23 mouse cellular contexts compared by ENCODE assay signal in genomic region chr1:80635825-80636224, GRCm38 (mm10).
DNase-seq lines count a peak whose midpoint lies in the region; ATAC-seq and TF ChIP-seq lines count a peak whose summit lies in the region.
"Had no signal": no experiment of that assay in that cellular context is flagged by ENCODE, and none has a peak within 500 bp of the region (broad histone marks: within the 10 kb centered on the region; RNA-seq: fewer than 3 reads in every experiment).

No protein-coding gene starts in this region.

- H3K9ac ChIP-seq in midbrain, embryonic 11.5 days (ENCODE audit: low read length) = no peak overlapping the region
- H3K9ac ChIP-seq in midbrain, embryonic 15.5 days = no peak overlapping the region
- H3K9ac ChIP-seq in CH12.LX (ENCODE audit: insufficient read depth, low read depth) = no peak overlapping the region
- H3K9ac ChIP-seq in forebrain, embryonic 16.5 days (replicated peaks; ENCODE audit: low read depth, low read length) = no peak overlapping the region
- H3K9ac ChIP-seq in forebrain, embryonic 14.5 days (ENCODE audit: low read length) = no peak overlapping the region
- H3K9ac ChIP-seq: embryonic facial prominence, embryonic 15.5 days; forebrain, embryonic 15.5 days; hindbrain, embryonic 12.5 days; liver, embryonic 13.5 days; lung, embryonic 14.5 days had no signal

- no peaks in the 10 kb centered on the region for H3K4me1 ChIP-seq in midbrain, embryonic 11.5 days (ENCODE audit: control insufficient read depth, insufficient read depth, low read length)
- peaks cover 1% of the 10 kb centered on the region; the same call in 1 of the 2 replicates for H3K4me1 ChIP-seq in midbrain, embryonic 15.5 days
- peaks cover 16 to 50% of the 10 kb centered on the region in 2 experiments for H3K4me1 ChIP-seq in CH12.LX (ENCODE audit: control insufficient read depth in 1 of 2, insufficient read depth in 2 of 2)
- peaks cover under 1% of the 10 kb centered on the region for H3K4me1 ChIP-seq in forebrain, embryonic 16.5 days (replicated peaks; ENCODE audit: control insufficient read depth, insufficient read depth, low read length)
- H3K4me1 ChIP-seq in forebrain, embryonic 14.5 days (ENCODE audit: control insufficient read depth, insufficient read depth, low read length) = peaks cover 1% of the 10 kb centered on the region

- no peak overlapping the region for H3K4me2 ChIP-seq in midbrain, embryonic 11.5 days
- H3K4me2 ChIP-seq in midbrain, embryonic 15.5 days = no peak overlapping the region
- H3K4me2 ChIP-seq in CH12.LX (ENCODE audit: insufficient read depth, low read depth, poor library complexity, severe bottlenecking) = no peak overlapping the region
- H3K4me2 ChIP-seq in forebrain, embryonic 16.5 days (ENCODE audit: low read length) = no peak overlapping the region
- H3K4me2 ChIP-seq in forebrain, embryonic 14.5 days (ENCODE audit: low read length) = no peak overlapping the region
- H3K4me2 ChIP-seq: embryonic facial prominence, embryonic 15.5 days; forebrain, embryonic 15.5 days; hindbrain, embryonic 12.5 days; liver, embryonic 13.5 days; lung, embryonic 14.5 days had no signal

- in situ Hi-C loops in CH12.LX (cut with MboI; ENCODE audit: low pct_ligation_motif_present, low pct_unique_long_range_greater_than_20kb, low sequenced_read_pairs) = no loop called here

- WGBS in midbrain, embryonic 11.5 days = 96% methylated on average over 4 of the region's 4 CpGs
- WGBS in midbrain, embryonic 15.5 days = 93% methylated on average over 4 of the region's 4 CpGs
- 92% methylated on average over 4 of the region's 4 CpGs for WGBS in forebrain, embryonic 16.5 days
- 94% methylated on average over 4 of the region's 4 CpGs for WGBS in forebrain, embryonic 14.5 days

- H3K79me2 ChIP-seq in CH12.LX (replicated peaks; ENCODE audit: control insufficient read depth, extremely low read depth, insufficient read depth, poor library complexity, severe bottlenecking) = peaks cover 36% of the 10 kb centered on the region

- no peak for TF ChIP-seq POLR2A in CH12.LX (IDR thresholded peaks at IDR 0.05; ENCODE audit: low read depth, low read length)

- no peak overlapping the region for H3K27ac ChIP-seq in midbrain, embryonic 11.5 days (ENCODE audit: low read depth, low read length)
- H3K27ac ChIP-seq in midbrain, embryonic 15.5 days = no peak overlapping the region
- H3K27ac ChIP-seq in CH12.LX (ENCODE audit: insufficient read depth, low read depth) = no peak overlapping the region
- H3K27ac ChIP-seq in forebrain, embryonic 16.5 days (ENCODE audit: low read length) = no peak overlapping the region
- H3K27ac ChIP-seq in forebrain, embryonic 14.5 days (ENCODE audit: low read depth, low read length) = no peak overlapping the region
- H3K27ac ChIP-seq: embryonic facial prominence, embryonic 15.5 days; forebrain, embryonic 15.5 days; heart, adult 2 months; hindbrain, embryonic 12.5 days; limb, embryonic 10.5 days; liver, embryonic 13.5 days; midbrain, embryonic 10.5 days had no signal

- TF ChIP-seq CTCF in CH12.LX (conservative IDR thresholded peaks at IDR 0.05 in 1 of 2, IDR thresholded peaks at IDR 0.05 in 1 of 2; ENCODE audit: low read depth in 2 of 2, low read length in 2 of 2) = no peak

- dilution Hi-C loops in CH12.LX (cut with MboI; ENCODE audit: extremely low pct_ligation_motif_present, extremely low pct_unique_long_range_greater_than_20kb, low sequenced_read_pairs) = no loop called here

- H3K36me3 ChIP-seq in midbrain, embryonic 11.5 days (ENCODE audit: control insufficient read depth, insufficient read depth, low read length) = no peaks in the 10 kb centered on the region
- H3K36me3 ChIP-seq in midbrain, embryonic 15.5 days (replicated peaks) = no peaks in the 10 kb centered on the region
- H3K36me3 ChIP-seq in CH12.LX (replicated peaks in 1 of 2; ENCODE audit: control insufficient read depth in 1 of 2, insufficient read depth in 1 of 2, low read length in 1 of 2) = peaks cover 39 to 70% of the 10 kb centered on the region in 2 experiments
- no peaks in the 10 kb centered on the region for H3K36me3 ChIP-seq in forebrain, embryonic 16.5 days (ENCODE audit: control insufficient read depth, insufficient read depth)
- H3K36me3 ChIP-seq in forebrain, embryonic 14.5 days (ENCODE audit: control insufficient read depth, insufficient read depth, low read length) = no peaks in the 10 kb centered on the region
- H3K36me3 ChIP-seq: embryonic facial prominence, embryonic 15.5 days; forebrain, embryonic 15.5 days; hindbrain, embryonic 12.5 days; limb, embryonic 10.5 days; liver, embryonic 13.5 days; midbrain, embryonic 10.5 days had no signal

- H3K4me3 ChIP-seq in midbrain, embryonic 11.5 days (ENCODE audit: low read depth, low read length) = no peak overlapping the region
- H3K4me3 ChIP-seq in midbrain, embryonic 15.5 days = no peak overlapping the region
- no peak overlapping the region for H3K4me3 ChIP-seq in CH12.LX (replicated peaks in 1 of 3; ENCODE audit: low read depth in 2 of 3, low read length in 2 of 3, poor library complexity in 1 of 3)
- no peak overlapping the region for H3K4me3 ChIP-seq in forebrain, embryonic 16.5 days (replicated peaks; ENCODE audit: low read length)
- H3K4me3 ChIP-seq in forebrain, embryonic 14.5 days (ENCODE audit: low read depth, low read length) = no peak overlapping the region
- H3K4me3 ChIP-seq: embryonic facial prominence, embryonic 15.5 days; forebrain, embryonic 15.5 days; heart, adult 2 months; hindbrain, embryonic 12.5 days; limb, embryonic 10.5 days; liver, embryonic 13.5 days; midbrain, embryonic 10.5 days had no signal

- H3K27me3 ChIP-seq in midbrain, embryonic 11.5 days (ENCODE audit: control insufficient read depth, insufficient read depth, low read length) = no peaks in the 10 kb centered on the region
- no peaks in the 10 kb centered on the region for H3K27me3 ChIP-seq in midbrain, embryonic 15.5 days (replicated peaks)
- H3K27me3 ChIP-seq in CH12.LX (replicated peaks) = no peaks in the 10 kb centered on the region
- H3K27me3 ChIP-seq in forebrain, embryonic 16.5 days (replicated peaks; ENCODE audit: control insufficient read depth, insufficient read depth, low read length) = no peaks in the 10 kb centered on the region
- no peaks in the 10 kb centered on the region for H3K27me3 ChIP-seq in forebrain, embryonic 14.5 days (replicated peaks; ENCODE audit: control insufficient read depth, insufficient read depth, low read length)
- H3K27me3 ChIP-seq: embryonic facial prominence, embryonic 15.5 days; forebrain, embryonic 15.5 days; hindbrain, embryonic 12.5 days; liver, embryonic 13.5 days; Patski had no signal

- TF ChIP-seq RAD21 in CH12.LX (IDR thresholded peaks at IDR 0.05; ENCODE audit: low read depth, low read length) = no peak

- no peak for ATAC-seq in midbrain, embryonic 11.5 days (ENCODE audit: low FRiP score)
- ATAC-seq in midbrain, embryonic 15.5 days (replicated peaks) = no peak
- ATAC-seq in granulocyte monocyte progenitor cell, adult 5-6 weeks (replicated peaks; ENCODE audit: poor library complexity, severe bottlenecking) = peak; percentile 11
- no peak for ATAC-seq in forebrain, embryonic 16.5 days
- ATAC-seq in forebrain, embryonic 14.5 days = no peak
- ATAC-seq: forebrain, embryonic 15.5 days; Patski had no signal

- no peaks in the 10 kb centered on the region for H3K9me3 ChIP-seq in midbrain, embryonic 11.5 days (ENCODE audit: control insufficient read depth, low read length)
- H3K9me3 ChIP-seq in midbrain, embryonic 15.5 days = no peaks in the 10 kb centered on the region
- peaks cover 2% of the 10 kb centered on the region for H3K9me3 ChIP-seq in CH12.LX (replicated peaks; ENCODE audit: low read length)
- H3K9me3 ChIP-seq in forebrain, embryonic 16.5 days (ENCODE audit: control insufficient read depth, low read length) = no peaks in the 10 kb centered on the region
- H3K9me3 ChIP-seq in forebrain, embryonic 14.5 days (replicated peaks; ENCODE audit: control insufficient read depth, low read length) = no peaks in the 10 kb centered on the region
- H3K9me3 ChIP-seq: embryonic facial prominence, embryonic 15.5 days; forebrain, embryonic 15.5 days; hindbrain, embryonic 12.5 days; limb, embryonic 10.5 days; liver, embryonic 13.5 days; midbrain, embryonic 10.5 days had no signal

- DNase-seq in midbrain, embryonic 11.5 days (ENCODE audit: low spot score, missing footprints) = peak; percentile 39
- no peak for DNase-seq in CH12.LX (ENCODE audit: extremely low read depth)
- peak; percentile 40 for DNase-seq in naive thymus-derived CD4-positive, alpha-beta T cell, adult 2 months (ENCODE audit: low read depth)
- DNase-seq in forebrain, embryonic 14.5 days (ENCODE audit: low spot score) = no peak
- DNase-seq: adrenal gland, adult 8-10 months; B cell, adult 2 months; cerebellum, adult 8-10 months; gastrocnemius, postnatal 10 days; heart, adult 2 months; kidney, adult 18-20 months; liver, embryonic 13.5 days; lung, embryonic 14.5 days; lung, postnatal 36 days; thymus, postnatal 25 days had no signal

- TF ChIP-seq EP300 in CH12.LX (IDR thresholded peaks at IDR 0.05; ENCODE audit: low read length) = no peak

TF ChIP-seq in CH12.LX, 34 proteins besides CTCF, POLR2A, EP300 and RAD21:
- peak; percentile 39; the same call in 1 of the 2 replicates for TF ChIP-seq ELF1 (IDR thresholded peaks at IDR 0.05; ENCODE audit: low read depth, low read length)
- no peak for TF ChIP-seq MAFK (IDR thresholded peaks at IDR 0.05; ENCODE audit: insufficient replicate concordance, low read length)
TF ChIP-seq in CH12.LX: peak in this region for 1.

Comparison
In these comparisons a context has a peak if more than half of its experiments do, and no peak if none do; other contexts are left out.
1. DNase-seq: peak in midbrain, embryonic 11.5 days (single experiment) and naive thymus-derived CD4-positive, alpha-beta T cell, adult 2 months (single experiment); none in CH12.LX (single experiment) and forebrain, embryonic 14.5 days (single experiment).